Mouse (Mus musculus) layer of hippocampus, adult 18-20 months (tissue): ENCODE measurements around the gene Kcng4. TPM values are rescaled to one million over a fixed set of nuclear protein-coding genes. Genes with fewer than 3 reads are reported as not detected.

Source experiments
- DNase-seq, 2 experiments: peaks; one replicate each; pipeline ENCODE4 v3.0.0; 2022; ENCODE audit warnings: low spot score in 2 of 2
- long read RNA-seq: library from polyadenylated mRNA; stranded (forward); transcript quantifications from one replicate; pipeline ENCODE4 v2.0.0, GENCODE M21; 2021
- total RNA-seq, 2 experiments: library from RNA; stranded (reverse); gene quantifications; 2 replicates each; pipeline ENCODE4 v1.2.3; 2021

Gene Kcng4
- total RNA-seq, result 1 to 10 TPM; 3.1 to 3.2 TPM
- long read RNA-seq, partial matches to known transcripts, result 1 of 5 reads
- long read RNA-seq, other reads (novel, unspliced or antisense), result 2 of 5 reads

DNA sequence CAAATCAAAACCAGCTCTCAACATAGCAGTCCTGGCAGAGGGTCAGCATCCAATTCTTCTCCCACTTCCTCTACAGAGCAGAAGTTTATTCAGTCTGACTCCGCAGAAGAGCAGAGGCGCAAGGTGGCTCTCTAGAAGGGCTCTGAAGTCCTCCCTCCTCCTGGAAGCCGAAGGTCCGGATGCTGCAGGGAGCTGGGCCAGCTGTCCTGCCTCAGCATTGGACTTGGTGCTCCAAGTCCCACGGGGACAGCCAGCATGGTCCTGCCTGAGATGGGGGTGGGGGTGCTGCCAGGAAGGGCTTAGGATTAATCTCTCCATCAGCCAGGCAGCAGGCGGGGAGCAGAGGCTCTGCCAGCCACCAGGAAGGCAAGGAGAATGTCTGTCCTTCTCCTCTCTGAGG lies at the start of gene Kcng4:
Gene Kcng4, minus strand, starts transcription at position 303 of the 400 bp plus-strand sequence.
- no peak for DNase-seq

DNA sequence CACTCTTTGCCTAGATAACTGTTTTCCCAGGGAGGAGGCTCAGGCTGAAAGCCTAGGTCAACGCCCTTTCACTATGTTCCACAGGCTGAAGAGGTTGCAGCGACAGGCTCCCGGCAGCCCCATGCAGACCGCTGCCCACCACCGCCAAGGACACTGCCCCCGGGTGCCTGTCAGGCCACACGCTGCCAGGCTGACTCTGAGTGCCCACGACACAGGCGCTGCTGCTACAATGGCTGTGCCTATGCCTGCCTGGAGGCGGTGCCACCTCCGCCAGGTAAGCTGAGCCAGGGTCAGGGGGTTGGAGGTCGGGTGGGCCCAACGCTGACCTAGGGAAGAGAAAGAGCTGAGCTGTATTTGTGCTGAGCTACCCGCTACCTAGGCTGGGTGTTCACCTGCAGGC lies 43.7 kb upstream of the Kcng4 start:
- no peak for DNase-seq

DNA sequence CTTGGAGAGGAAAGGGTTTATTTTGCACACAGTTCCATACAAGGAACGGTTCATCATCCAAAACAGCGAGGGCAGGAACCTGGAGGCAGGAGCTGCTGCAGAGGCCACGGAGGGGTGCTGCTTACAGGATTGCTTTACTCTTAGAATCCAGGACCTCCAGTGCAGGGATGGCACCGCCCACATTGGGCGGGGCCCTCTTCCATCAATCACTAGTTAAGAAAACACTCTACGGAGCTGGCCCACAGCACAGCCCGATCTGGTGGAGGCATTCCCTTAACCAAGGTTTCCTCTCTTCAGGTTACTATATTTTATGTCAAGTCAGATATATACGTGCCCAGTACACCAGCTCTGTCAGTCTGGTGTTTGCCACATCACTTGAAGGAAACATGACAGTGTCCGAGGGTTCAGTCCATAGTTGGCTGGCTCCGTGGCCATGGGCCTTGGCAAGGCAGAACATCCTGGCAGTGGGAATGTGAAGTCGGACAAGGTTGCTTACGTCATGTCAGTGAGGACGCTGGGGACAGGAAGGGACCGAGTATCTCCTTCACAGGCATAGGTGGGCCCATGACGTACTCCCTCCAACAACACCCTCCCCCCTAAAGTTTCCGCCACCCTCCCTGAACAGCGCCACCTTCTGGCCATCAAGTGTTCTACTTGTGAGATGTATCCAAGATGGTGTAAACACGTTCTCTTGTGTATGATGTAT lies 42.8 kb upstream of the Kcng4 start:
- DNase-seq, result no peak

DNA sequence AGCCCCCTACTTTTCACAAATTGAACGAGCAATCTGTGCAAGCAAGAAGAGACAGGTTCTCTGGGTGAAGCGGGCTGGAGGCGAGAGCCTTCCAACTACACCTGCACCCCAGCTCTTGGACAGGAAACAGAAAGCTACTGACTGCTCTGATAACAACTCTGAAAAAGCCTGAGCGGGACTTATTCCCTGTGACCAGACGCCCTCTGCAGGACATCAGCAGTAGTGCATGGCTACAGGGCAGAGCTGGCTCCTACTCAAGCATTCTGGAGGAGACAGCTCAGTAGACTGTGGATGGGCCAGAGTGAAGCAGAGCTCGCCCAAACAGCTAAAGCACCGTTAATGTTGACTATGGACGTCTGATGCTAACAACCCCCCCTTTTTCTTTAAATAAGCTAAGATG lies 40.9 kb upstream of the Kcng4 start:
- peak; percentile 84 to 96 for DNase-seq

DNA sequence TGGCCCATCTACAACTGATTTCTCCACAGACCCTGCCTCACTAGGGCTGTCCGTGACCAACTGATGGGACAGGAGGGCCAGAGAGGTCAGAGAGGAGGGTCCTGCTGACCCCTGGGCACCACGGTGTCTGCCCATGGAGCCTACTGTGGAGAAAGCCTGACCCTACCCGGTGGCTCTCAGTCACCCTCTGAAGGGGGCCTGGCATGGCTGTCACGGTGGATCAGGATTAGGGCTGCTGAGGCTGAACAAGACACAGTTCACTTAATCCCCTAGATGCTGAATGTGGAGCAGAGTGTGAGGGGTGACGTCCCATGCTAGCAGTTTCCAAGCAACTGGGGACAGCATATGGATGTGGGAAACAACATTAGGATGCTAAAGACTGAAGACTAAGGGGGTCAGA lies 40.0 kb upstream of the Kcng4 start:
- DNase-seq, result no peak

DNA sequence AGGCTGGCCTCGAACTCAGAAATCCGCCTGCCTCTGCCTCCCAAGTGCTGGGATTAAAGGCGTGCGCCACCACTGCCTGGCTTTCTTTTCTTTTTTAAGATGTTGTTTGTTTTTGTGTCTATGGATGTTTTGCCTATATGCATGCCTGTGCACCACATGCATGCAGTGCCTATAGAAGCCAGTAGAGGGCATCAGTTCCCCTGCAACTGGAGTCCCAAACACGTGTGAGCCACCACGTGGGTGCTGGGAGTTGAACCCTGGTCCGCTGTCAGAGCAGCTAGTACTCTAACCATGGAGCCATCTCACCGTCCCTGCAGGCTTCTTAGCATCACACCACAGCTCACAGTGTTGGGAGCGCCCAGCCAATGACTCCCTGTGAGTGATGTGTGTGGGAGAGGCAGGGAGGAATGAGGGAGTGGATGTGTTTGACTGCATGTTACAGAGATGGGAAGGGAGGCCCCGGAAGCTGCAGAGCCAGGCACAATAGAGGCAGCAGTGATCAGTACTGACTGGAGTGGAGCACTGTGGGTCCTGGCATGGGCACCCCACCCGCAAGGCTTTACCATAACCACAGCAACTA lies 38.6 kb upstream of the Kcng4 start:
- DNase-seq, result no peak

DNA sequence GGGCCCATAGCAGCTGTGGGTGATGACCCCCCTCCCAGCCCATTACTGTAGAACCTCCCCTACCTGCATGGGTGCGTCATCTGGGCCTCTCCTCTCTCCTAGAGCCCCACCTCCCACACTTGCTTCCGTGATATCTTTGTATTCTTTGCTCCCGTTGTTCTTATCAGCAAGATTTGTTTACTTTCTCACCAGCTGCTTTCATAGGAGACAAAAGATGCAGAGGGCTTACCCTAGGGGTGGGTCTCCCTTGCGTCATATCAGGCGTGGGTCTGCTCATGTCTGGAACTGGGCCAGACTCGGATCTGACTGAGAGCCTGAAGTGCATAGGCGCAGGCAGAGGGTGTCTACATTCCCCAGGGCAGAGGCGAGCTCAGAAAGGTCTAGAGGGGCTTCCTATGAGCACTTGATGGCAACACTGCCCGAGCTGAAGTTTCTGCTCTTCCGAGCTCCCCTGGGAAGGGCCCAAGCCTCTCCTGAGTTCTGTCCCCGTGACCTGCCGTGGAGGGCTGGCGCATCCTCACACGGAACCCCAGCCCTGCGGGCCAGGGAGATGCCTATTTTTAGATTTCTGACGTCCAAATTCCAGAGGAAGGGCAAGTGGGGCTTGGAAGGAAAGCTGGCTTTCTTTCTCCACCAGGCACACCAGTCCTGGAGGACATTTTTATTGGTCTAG lies 35.1 kb upstream of the Kcng4 start:
- DNase-seq, result no peak

DNA sequence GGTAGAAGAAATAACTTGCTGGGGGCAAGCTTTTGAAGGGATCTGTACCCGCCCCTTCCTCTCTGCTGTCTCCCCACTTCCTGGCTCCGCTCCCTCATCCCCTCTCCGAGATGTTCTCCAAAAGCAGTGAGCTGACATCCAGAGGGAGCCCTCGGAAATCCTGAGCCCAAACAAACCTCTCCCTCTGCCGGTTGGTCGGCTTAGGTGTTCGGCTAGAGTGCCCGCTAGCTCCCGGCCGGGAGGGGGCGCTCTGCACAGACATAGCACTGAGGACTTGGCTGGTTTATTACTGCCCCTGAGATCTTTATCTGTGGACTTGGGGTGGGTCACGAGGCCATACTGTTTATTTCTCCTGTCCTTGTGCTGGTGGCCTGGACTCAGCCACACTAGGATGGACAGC lies 33.8 kb upstream of the Kcng4 start:
- DNase-seq, result no peak

DNA sequence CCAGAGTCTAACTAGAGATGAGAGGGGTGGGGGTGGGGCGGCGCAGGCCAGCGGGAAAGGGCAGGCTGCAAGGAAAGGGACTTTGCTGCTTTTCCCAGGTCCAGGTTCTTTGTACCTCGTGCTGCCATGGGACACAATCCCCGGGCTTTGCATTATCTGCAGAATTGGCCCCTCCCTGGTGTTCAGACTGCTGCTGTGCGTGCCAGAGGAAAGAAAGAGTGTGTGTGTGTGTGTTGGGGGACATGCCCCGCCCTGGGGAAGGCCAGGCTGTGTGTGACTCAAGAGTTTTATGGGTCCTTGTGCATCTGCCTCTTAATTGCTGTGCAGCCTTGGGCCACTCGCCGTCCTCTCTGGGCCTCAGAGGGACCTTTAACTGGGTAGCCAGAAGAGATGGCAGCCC lies 33.0 kb upstream of the Kcng4 start:
- DNase-seq, result no peak

DNA sequence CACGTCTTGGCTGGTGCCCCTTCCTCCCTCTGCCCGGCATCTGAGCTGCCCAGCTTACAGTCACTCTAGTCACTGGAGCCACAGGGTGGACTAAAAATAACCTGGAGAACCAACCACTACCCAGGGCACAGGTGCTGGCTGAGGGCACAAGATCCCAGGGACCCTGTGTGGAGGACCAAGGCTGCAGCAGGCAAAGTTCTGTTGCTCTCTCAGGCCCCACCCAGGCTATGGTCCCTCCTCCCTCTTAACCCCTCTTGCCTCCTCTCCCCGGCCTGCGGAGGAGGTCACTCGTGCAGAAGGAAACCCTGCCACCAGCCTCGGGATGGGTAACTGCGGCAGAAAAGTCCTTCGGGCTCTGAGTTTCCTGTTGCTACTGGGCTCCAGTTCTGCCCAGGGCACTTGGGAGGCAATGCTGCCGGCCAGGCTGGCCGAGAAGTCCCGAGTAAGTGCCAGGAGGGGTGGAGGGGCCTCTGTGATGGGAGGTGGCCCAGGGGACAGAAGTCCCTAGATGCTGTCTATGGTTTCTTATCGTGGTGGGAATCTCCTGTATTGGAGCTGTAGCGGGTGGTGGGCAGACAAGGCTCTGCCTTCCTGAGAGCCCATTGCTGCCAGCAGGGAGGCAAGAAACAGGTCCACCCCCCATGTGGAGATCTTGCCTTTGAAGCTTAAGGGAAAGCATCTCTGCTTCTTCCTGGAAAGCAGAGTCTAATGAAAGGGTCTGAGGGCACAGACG lies 30.9 kb upstream of the Kcng4 start, which contains the start of gene Wfdc1:
Gene Wfdc1, plus strand, starts transcription at position 147 of the 733 bp plus-strand sequence.
- DNase-seq, result no peak

DNA sequence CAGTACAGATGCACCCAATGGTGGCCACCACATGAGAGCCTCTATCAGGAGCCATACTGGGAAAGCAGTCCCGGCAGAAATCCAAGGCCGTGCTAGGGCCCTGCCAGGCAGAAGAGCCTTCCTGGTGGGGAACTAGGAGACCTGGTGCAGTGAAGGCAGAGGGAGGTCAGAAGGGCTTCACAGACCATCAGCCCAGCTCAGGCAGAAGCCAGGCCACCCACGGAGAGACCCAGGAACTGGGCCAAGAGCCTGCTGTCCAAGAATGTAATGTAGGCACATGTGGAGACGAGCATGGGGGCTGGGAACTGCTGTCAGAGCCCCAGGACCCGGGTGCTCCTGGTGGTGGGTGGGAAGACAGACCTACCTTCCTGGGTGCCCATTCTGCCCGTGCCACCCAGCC lies 29.8 kb upstream of the Kcng4 start:
- DNase-seq, result no peak

DNA sequence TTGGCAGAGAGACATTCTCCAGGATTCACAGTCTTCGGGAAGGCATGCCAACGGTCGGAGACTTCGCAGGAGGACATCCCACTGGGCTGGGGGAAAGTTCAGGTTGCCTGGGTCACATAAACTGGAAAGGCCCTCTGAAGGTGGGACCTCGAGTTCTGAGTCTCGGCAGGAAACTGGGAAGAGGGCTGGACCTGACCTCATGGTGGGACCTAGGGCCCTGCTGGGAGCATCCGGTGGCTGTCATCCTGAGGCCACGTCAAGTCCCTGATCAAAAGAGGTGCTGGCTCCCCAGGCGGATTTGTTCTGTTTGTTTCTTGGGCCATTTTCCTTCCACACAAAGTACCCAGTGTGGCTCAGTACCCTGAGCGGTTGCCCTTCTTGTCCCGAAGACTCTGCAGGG lies 28.0 kb upstream of the Kcng4 start:
- DNase-seq, result no peak

DNA sequence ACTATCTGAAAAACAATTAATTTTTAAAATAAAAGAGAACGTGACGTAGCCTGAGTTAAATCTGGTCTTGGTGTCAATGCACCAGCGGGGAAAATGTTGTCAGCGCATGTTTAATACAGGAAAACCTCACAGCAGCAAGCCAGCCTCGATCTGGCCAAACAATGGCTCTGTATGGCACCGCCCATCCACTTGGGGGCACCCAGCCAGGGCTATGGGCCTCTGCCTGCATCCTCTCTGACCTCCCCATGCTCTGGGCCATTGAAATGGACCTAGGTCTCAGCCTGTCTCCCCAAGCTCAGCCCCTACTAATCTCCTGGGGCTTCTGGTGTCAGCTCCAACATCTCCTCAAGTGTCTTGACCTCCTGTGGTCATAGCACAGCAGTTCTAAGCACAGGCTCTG lies 26.4 kb upstream of the Kcng4 start:
- DNase-seq, result no peak

DNA sequence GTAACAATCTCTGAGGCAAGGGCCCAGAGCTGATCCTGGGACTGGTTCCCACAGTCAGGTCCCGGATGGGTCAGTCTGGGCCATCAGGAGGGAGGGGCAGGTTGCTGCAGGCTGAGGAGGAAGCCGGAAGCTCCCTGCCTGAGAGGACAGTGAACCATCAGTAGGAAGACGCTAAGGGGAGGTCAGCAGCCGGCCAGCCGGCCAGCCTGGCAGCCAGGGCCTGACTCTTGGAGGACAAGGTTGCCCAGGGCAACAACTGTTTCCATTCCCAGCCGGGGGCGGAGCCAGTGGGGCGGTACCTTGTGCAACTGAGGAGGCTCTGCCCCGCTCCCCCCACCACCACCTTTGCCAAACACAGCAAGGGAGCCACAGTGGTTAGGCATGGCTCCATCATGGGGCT lies 25.6 kb upstream of the Kcng4 start:
- DNase-seq, result no peak

DNA sequence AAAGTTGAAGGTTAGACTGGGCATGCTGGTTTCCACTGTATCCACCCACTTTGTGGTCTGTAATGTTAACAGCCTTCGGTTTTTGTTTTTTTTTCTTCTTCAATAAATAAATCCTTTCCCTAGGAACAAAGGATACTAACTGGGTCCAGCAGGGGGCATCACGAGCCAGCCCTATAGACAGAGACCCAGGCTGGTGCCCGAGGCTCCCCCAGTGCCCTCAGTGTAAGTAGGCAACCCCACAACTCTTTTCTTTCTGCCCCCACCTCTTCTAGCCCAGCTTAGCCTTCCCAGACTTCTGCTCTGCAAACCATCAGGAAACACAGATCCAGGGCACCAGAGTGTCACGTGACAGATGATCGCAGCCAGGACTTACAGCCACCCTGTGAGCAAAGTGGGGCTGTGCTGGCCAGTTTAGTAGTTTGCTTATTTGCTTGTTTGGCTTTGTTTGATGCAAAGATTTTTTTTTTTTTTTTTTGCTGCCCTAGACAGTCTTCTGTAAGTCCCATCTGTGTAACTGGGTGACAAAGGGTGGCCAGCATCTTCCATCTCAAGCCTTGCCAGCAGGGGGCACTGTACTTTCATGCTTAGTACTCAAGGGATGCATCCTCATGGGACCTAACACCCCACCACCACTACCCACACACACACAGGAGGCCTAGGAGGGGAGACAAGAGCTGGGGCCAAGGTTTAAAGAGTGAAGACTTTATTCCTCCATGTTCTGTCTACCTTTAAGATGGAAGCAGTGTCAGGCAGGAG lies 21.4 kb upstream of the Kcng4 start:
- no peak for DNase-seq

DNA sequence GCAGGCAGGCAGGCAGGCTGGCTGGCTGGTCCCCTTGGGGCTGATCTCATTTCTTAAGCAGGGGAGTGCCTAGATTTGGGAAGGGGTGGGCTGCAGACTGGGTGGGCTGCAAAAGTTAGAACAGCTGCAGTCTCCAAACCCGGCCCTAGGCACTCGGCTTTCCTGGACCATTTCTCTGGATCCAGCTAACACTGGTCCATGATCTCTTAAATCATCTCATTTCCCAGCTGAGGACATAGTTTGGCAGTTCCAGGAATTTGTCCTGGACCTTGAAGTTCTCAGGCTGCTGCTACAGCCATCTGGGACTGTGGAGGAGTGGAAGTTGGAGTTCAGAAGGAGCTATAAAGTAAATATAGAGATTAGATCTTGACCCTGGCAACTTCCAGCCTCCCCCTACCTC lies 15.8 kb upstream of the Kcng4 start:
- DNase-seq, result no peak

DNA sequence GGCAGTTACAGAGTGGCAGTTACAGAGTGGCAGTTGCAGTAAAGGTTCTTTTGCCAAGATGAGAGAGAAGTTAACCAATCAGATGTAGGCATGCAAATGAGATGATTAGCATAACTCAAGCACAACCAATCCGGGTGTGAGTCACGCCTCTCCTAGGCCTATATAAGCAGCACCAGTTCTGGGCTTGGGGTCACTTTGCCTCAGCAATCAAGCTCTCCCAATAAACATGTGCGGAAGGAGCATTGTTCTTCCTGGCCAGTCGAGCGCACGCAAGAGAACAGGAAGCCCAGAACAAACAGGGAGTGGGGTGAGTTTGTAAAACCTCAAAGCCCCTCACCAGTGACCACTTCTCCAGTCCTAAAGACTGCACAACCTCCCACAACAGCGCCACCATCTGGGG lies 11.4 kb upstream of the Kcng4 start:
- DNase-seq, result no peak

DNA sequence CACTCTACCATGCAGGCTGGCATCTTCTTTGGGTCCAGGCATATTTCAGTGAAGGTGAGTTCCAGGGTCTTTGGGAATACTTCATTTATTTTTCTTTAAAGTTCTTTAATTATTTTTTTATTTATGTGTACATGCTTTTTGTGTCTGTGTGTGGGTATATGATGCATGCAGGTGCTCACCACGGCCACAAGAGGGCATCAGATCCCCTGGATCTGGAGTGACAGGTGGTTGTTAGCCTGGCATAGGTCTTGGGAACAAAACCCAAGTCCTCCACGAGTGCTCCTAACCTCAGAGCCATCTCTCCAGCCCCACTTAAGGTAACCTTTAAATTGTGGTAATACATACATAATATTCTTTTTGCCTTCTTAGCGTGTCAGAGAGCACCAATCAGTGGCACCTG lies 10.7 kb upstream of the Kcng4 start:
- no peak for DNase-seq

DNA sequence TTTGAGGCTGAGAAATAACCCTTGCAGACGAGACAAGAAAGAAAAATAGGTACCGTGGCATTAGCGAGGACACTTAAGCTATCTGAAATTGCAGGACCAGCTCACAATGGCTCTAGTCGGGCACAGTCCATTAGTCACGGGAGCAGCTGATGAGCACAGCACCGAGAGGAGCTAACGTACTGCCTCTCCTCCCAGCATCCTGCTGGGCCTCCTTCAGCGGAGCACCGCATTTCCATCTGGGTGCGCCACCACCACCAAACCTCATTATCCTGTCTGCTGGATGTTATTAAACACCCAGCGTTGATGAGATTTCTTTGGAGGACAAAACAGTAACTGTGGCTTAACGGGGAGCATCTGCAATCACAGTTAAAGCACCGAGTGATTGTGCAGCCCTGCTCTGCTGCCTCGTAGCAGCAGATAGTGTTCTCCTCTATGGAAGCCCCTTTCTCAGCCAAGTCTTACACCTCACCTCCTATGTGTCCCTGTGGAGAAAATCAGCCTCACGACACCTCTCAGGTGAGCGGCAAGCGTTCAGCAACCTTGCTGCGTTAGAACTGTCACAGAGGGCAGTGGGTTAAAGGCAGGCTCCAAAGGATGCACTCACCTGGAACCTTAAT lies 9.6 kb upstream of the Kcng4 start:
- DNase-seq, result no peak

DNA sequence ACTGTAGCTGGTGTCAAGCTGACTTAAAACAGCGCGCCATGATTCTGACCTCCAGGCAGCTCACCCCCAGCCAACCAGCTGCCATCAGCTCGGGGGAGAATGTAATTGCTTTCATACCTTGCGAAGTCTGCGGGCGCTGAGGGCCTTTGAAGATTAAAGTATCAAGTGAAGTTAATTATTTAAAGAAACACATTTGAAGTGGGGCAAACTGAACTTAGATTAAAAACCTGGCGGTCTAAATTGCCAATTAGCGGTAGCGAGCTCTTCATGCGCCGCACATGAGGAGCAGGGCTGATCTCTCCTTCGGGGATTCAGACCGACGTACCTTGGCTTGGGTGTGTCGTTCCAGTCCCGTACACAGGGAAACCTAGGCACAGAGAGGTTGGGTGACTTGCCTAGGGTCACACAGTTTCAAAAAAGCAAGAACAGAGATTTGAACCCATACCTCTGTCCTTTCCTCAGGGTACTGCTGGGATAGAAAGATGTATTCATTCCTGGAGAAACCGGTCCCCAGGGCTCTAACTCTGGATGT lies 9.0 kb upstream of the Kcng4 start:
- DNase-seq, result no peak
